Mouse (Mus musculus) heart, adult 8-10 months (tissue): ENCODE results near the gene Rtf2. TPM values are rescaled to one million over a fixed set of nuclear protein-coding genes. Genes with fewer than 3 reads are reported as not detected.

Experiments
- DNase-seq: peaks from one replicate; pipeline ENCODE4 v3.0.0; 2022; ENCODE audit warnings: low spot score
- total RNA-seq, 4 experiments: library from RNA; stranded (reverse); gene quantifications; 2 replicates each; pipeline ENCODE4 v1.2.4; 2022

Gene Rtf2
- total RNA-seq, 4 experiments from 2014 or later: 30.2 to 38.1 (median 31.4) TPM

- DNase-seq: no peak
These were observed 43.5 kb downstream of the Rtf2 start for GRCm38 (mm10) chr2:172483766-172484413.

GRCm38 (mm10) chr2:172484696-172485370 is 44.5 kb downstream of the Rtf2 start:
- no peak for DNase-seq

GRCm38 (mm10) chr2:172496736-172497345 is 56.5 kb downstream of the Rtf2 start:
- DNase-seq: no peak

GRCm38 (mm10) chr2:172498823-172499222 is 58.5 kb downstream of the Rtf2 start:
- no peak for DNase-seq

- no peak for DNase-seq
These were observed 60.5 kb downstream of the Rtf2 start for GRCm38 (mm10) chr2:172500752-172501316.

GRCm38 (mm10) chr2:172501341-172501740 is 61.0 kb downstream of the Rtf2 start:
- no peak for DNase-seq

GRCm38 (mm10) chr2:172502168-172502567 is 61.8 kb downstream of the Rtf2 start:
- no peak for DNase-seq

GRCm38 (mm10) chr2:172506121-172506520 is 65.8 kb downstream of the Rtf2 start:
- no peak for DNase-seq

GRCm38 (mm10) chr2:172510056-172510712 is 69.8 kb downstream of the Rtf2 start:
- DNase-seq: no peak

GRCm38 (mm10) chr2:172510899-172511298 is 70.5 kb downstream of the Rtf2 start:
- no peak for DNase-seq

- no peak for DNase-seq
These were observed 76.1 kb downstream of the Rtf2 start for GRCm38 (mm10) chr2:172516407-172516992.

Other genes starting within 250 kb of the Rtf2 start
- gene Mc3r, start 192.1 kb upstream of the Rtf2 start, total RNA-seq: not detected
- gene Fam210b, start 95.0 kb upstream of the Rtf2 start, total RNA-seq: 1 to 10 TPM; 5.0 to 7.1 (median 5.9) TPM
- gene Aurka, start 70.0 kb upstream of the Rtf2 start, total RNA-seq: 1 to 10 TPM in 2 of 4 experiments, under 1 TPM in 2; 0.53 to 1.6 (median 0.83) TPM
- 10 to 100 TPM; 15.6 to 18.9 (median 17.9) TPM for gene Cstf1, start 69.9 kb upstream of the Rtf2 start, total RNA-seq
- gene Cass4, start 46.8 kb upstream of the Rtf2 start, total RNA-seq: under 1 TPM; 0.09 to 0.53 (median 0.35) TPM
- not detected for gene Gcnt7, start 18.0 kb downstream of the Rtf2 start, total RNA-seq
- not detected for gene Fam209, start 32.0 kb downstream of the Rtf2 start, total RNA-seq
- not detected for gene Tfap2c, start 109.0 kb downstream of the Rtf2 start, total RNA-seq